Mouse (Mus musculus) intestine, embryonic 15.5 days (tissue): ENCODE results near the gene Mymk. TPM values are rescaled to one million over a fixed set of nuclear protein-coding genes. Genes with fewer than 3 reads are reported as not detected.
A peak's percentile ranks its signal among the peaks of the same experiment; 100 is the strongest.

Source experiments
- ATAC-seq: fragments of 200-750 bp; cut with Nextera tagmentation; 2 replicates; pipeline ENCODE4 v1.8.0; 2017; ENCODE audit warnings: moderate TSS enrichment, moderate library complexity
- H3K27ac ChIP-seq: fragments of 300-500 bp; sonication (generic); 2 replicates; pipeline ENCODE4 v1.5.1; 2015; ENCODE audit warnings: mild to moderate bottlenecking, inconsistent platforms
- H3K27me3 ChIP-seq: fragments of 300-500 bp; sonication (generic); replicated peaks from 2 replicates; pipeline ENCODE4 v1.6.1; 2015; ENCODE audit warnings: inconsistent platforms
- H3K36me3 ChIP-seq: fragments of 300-500 bp; sonication (generic); 2 replicates; pipeline ENCODE4 v1.6.1; 2015; ENCODE audit warnings: inconsistent platforms
- H3K4me1 ChIP-seq: fragments of 300-500 bp; sonication (generic); replicated peaks from 2 replicates; pipeline ENCODE4 v1.6.1; 2015; ENCODE audit warnings: inconsistent platforms
- H3K4me2 ChIP-seq: fragments of 300-500 bp; sonication (generic); replicated peaks from 2 replicates; pipeline ENCODE4 v1.6.1; 2015; ENCODE audit warnings: mild to moderate bottlenecking, inconsistent platforms
- H3K4me3 ChIP-seq: fragments of 300-500 bp; sonication (generic); replicated peaks from 2 replicates; pipeline ENCODE4 v1.5.1; 2015; ENCODE audit warnings: inconsistent platforms
- H3K9ac ChIP-seq: fragments of 300-500 bp; sonication (generic); 2 replicates; pipeline ENCODE4 v1.6.1; 2015; ENCODE audit warnings: inconsistent platforms
- H3K9me3 ChIP-seq: fragments of 300-500 bp; sonication (generic); 2 replicates; pipeline ENCODE4 v1.6.1; 2016; ENCODE audit warnings: inconsistent platforms
- WGBS: fragments of 180-500 bp; shearing (Covaris S2); methylation state at CpG from one replicate; pipeline ENCODE4 v1.1.7; 2015; 5-methylcytosine and 5-hydroxymethylcytosine counted together
- polyA plus RNA-seq: library from polyadenylated mRNA; unstranded; fragments of >200 nt; fragmentation: Nextera tagmentation; extraction: Ambion mirVana; gene quantifications from 2 replicates; pipeline ENCODE4 v1.2.1, GENCODE M21; 2015

The Mymk gene
- polyA plus RNA-seq, 1 experiment from 2014 or later, result 0.24 TPM

DNA sequence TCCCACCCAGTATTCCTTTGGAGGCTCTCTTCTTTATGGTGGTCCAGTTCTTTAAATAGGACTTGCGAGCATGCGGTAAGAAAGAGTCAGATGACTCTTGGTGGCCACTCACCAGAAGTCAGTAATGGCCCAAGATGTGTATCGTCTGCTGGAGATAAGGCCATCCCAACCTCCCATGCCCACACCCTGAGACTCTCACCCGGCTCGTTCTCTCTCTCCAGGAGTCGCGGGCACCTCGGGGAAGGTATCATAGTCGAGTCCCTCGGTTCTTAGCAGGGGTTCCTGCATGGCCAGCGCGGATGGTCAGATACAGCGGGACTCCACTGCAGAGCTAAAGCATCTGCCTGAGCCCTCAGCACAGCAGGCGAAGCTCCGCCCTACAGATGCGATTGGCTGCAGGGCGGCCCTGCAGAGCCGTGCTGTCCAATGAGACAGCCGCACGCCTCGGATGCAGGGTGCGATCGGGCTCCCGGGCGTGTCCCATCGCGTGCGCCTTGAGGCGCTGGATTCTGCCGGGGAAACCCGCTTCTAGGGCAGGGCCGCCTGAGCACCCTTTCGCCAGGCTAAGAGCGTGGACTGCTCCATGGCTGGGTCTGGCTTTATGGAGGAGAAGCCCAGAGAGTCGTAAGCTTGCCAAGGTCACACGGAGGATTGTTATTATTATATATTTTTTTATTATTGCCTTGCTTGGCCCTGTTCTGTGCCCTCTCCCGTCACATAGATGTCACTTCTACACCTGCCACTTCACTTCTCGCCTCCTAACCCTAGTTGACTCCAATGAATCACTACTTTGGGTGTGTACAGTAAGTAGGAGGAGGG is 44.2 kb downstream of the Mymk start, which contains the start of gene Slc2a6:
Gene Slc2a6, minus strand, starts transcription at position 381 of the 819 bp plus-strand sequence.
- H3K4me3 ChIP-seq, result peak within 1 kb of the TSS; percentile 18
- peak; percentile 99 for ATAC-seq
- H3K27ac ChIP-seq, result no peak within 1 kb of the TSS
- H3K36me3 ChIP-seq, result no peaks in the 10 kb centered on the region
- H3K4me2 ChIP-seq, result peak within 1 kb of the TSS; percentile 59
- H3K9ac ChIP-seq, result peak within 1 kb of the TSS; percentile 23; the same call in 1 of the 2 replicates
- WGBS, result 3% methylated on average over 38 of the region's 38 CpGs
- peaks cover 6% of the 10 kb centered on the region; the same call in 1 of the 2 replicates for H3K27me3 ChIP-seq
- H3K9me3 ChIP-seq, result no peaks in the 10 kb centered on the region
- H3K4me1 ChIP-seq, result peaks cover 5% of the 10 kb centered on the region

DNA sequence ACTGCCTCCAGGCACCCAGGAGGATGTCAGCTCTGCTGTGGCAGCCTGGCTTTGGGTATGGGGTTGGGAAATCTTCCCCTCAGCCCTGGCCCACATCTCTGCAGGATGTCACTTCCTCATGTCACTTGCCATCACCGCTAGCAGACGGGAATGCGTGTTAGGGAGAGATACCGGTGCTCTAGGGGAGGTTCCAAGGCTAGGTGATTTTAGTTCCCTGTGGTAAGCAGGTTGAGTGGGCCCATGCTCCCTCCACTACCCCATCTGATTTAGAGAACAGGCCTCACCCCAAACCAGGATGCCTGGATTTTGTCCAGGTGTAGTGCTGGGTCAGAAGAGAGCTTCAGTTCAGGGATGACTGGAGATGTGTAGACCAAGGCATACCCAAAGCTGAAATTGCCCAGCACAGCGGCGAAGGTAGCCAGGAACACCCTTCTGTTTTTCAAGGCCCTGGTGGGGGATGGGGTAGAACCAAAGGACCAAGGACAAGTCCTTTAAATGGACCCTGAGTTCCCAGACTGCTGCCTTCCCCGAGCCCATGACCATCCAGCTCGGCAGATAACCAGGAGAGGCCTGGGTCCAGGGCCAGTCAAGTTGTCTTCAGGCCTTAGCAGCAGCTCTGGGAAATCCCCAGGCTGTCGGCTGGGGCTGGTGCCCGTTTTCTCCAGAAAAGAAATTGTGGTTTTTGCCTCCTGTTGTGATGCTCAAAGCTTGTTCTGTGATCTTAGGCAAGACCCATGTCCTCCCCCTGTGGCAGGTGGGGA is 44.9 kb downstream of the Mymk start:
- H3K4me2 ChIP-seq, result peak overlapping the region; percentile 59; the same call in 1 of the 2 replicates
- H3K27me3 ChIP-seq, result peaks cover 6% of the 10 kb centered on the region; the same call in 1 of the 2 replicates
- no peak for ATAC-seq
- peaks cover 5% of the 10 kb centered on the region for H3K4me1 ChIP-seq
- no peak overlapping the region for H3K9ac ChIP-seq
- no peak overlapping the region for H3K4me3 ChIP-seq
- no peaks in the 10 kb centered on the region for H3K9me3 ChIP-seq
- 69% methylated on average over 10 of the region's 10 CpGs for WGBS
- no peaks in the 10 kb centered on the region for H3K36me3 ChIP-seq
- no peak overlapping the region for H3K27ac ChIP-seq

DNA sequence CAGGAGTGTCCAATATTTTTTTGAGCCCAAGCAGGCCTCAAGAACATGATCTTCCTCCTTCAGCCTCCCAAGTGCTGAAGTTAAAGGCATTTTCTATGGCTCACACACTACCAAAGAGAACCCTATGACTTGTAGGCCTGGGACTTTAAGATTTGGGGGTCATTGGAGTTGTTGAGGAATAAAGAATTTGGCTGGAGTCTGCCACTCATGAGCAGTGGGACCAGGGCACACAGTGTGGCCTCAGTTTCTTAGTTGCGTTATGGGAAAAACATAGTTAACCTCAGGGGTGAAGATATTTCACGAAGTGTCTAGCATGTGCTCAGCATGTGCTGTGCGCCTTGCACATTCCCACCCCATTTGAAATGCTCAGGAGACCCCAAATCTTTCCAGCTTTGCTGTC is 45.6 kb downstream of the Mymk start:
- H3K9ac ChIP-seq, result no peak overlapping the region
- H3K27me3 ChIP-seq, result peaks cover 6% of the 10 kb centered on the region; the same call in 1 of the 2 replicates
- H3K4me2 ChIP-seq, result no peak overlapping the region
- H3K36me3 ChIP-seq, result no peaks in the 10 kb centered on the region
- no peak overlapping the region for H3K27ac ChIP-seq
- WGBS, result 91% methylated on average over 3 of the region's 3 CpGs
- H3K9me3 ChIP-seq, result no peaks in the 10 kb centered on the region
- peaks cover 5% of the 10 kb centered on the region for H3K4me1 ChIP-seq
- no peak for ATAC-seq
- no peak overlapping the region for H3K4me3 ChIP-seq

DNA sequence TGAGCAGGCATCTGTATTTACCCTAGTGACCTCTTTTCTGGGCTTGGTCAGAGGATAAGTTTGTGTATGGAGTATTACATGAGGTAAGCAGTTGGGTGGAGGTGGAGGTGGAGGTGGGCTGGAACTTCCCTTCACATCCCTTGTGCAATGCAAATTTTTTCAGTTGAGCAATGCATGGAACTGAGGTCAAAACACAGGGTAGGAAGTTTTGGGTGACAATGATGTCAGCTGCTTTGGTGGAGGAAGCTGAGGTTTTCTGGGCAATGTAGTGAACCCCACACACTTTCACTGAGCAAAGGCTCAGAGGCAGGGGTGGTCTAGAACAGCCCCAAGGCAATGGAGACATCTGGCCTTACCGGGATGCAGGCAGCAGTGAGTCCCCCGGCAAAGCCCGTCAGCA is 46.4 kb downstream of the Mymk start:
- Histone ChIP-seq H3K9ac (no peak overlapping the region), H3K4me2 (no peak overlapping the region), H3K36me3 (no peaks in the 10 kb centered on the region), H3K4me3 (no peak overlapping the region), H3K27me3 (peaks cover 6% of the 10 kb centered on the region; the same call in 1 of the 2 replicates), H3K9me3 (no peaks in the 10 kb centered on the region), H3K27ac (no peak overlapping the region), H3K4me1 (peaks cover 5% of the 10 kb centered on the region)
- no peak for ATAC-seq
- WGBS, result 83% methylated on average over 3 of the region's 3 CpGs

DNA sequence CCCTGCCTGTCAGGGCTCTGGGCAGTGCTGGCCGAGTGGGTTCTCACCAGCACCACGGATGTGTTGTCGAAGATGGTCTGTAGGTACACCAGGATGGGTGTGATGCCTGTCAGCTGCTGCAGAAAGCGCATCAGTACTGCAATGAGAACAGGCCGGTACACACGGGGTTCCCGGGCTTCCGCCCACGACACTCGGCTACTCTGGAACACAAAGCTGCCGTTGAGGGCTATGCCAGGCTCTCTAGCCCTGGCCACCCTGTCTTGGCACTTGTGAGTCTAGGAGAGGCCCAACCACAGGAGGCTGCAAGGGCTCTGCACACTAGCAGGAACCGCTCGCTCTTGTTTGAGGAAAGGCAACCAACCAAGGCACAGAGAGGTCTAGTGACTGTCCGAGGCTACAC is 47.8 kb downstream of the Mymk start:
- H3K4me2 ChIP-seq, result no peak overlapping the region
- 75% methylated on average over 14 of the region's 14 CpGs for WGBS
- no peak overlapping the region for H3K27ac ChIP-seq
- peaks cover 2% of the 10 kb centered on the region; the same call in 1 of the 2 replicates for H3K36me3 ChIP-seq
- H3K9me3 ChIP-seq, result no peaks in the 10 kb centered on the region
- H3K27me3 ChIP-seq, result peaks cover 3% of the 10 kb centered on the region; the same call in 1 of the 2 replicates
- ATAC-seq, result no peak
- H3K4me3 ChIP-seq, result no peak overlapping the region
- peaks cover 5% of the 10 kb centered on the region for H3K4me1 ChIP-seq
- H3K9ac ChIP-seq, result no peak overlapping the region; the same call in 1 of the 2 replicates

DNA sequence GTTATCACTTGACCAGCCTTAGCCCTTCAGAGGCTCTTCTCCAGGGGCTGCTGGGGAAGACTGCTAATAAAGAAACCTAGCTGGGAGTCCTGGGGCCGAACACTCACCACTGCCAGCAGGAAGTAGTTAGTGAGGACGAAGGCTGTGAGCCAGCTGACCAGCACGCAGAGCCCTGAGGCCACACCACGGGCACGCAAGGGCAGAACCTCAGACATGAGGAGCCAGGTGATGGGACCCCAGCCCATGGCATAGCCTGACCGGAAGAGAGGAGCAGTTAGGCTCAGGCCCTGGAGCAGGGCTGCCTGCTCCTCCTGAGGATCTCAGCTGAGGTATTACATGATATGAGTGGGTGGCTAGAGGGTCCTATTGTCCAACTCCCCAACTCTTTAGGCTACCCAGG is 49.4 kb downstream of the Mymk start:
- H3K4me2 ChIP-seq, result no peak overlapping the region
- H3K36me3 ChIP-seq, result peaks cover 10% of the 10 kb centered on the region
- ATAC-seq, result no peak; the same call in 1 of the 2 replicates
- no peaks in the 10 kb centered on the region for H3K9me3 ChIP-seq
- H3K27ac ChIP-seq, result no peak overlapping the region
- H3K4me1 ChIP-seq, result no peaks in the 10 kb centered on the region
- WGBS, result 80% methylated on average over 6 of the region's 6 CpGs
- no peaks in the 10 kb centered on the region for H3K27me3 ChIP-seq
- no peak overlapping the region for H3K9ac ChIP-seq
- no peak overlapping the region for H3K4me3 ChIP-seq

DNA sequence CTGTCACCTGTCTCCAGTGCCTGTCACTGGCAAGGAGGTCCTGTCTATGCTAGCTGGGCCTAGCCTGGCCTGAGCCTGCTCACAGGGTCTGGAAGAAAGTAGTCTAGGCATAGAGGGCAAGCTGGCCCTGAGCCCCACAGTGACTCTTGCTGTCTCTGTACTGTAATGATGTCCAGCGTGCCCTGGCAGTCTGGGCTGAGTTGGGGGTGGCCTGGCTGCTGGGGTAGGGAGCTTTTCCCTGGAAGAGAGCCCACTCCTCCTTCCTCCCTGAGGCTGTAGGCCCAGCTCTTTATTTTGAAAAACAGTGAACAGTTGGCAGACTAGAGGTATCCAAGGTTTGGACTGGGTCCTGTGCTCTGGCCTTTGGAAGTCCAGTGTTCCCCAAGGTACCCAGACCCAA is 50.9 kb downstream of the Mymk start:
- ATAC-seq, result no peak
- 96% methylated on average over 1 of the region's 1 CpGs for WGBS
- H3K27me3 ChIP-seq, result no peaks in the 10 kb centered on the region

DNA sequence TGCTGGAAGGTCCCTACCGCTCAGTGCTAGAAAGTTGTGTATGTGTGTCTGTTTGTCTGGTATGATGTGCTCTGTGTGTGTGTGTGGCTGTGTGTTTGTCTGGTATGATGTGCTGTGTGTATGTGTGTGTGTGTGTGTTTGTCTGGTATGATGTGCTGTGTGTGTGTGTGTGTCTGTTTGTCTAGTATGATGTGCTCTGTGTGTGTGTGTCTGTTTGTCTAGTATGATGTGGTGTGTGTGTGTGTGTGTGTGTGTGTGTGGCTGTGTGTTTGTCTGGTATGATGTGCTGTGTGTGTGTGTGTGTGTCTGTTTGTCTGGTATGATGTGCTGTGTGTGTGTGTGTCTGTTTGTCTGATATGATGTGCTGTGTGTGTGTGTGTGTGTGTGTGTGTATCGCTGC is 52.4 kb downstream of the Mymk start:
- WGBS, result 92% methylated on average over 2 of the region's 2 CpGs
- H3K27me3 ChIP-seq, result no peaks in the 10 kb centered on the region
- no peak overlapping the region for H3K4me3 ChIP-seq
- H3K36me3 ChIP-seq, result peaks cover 33% of the 10 kb centered on the region
- no peaks in the 10 kb centered on the region for H3K9me3 ChIP-seq
- no peak overlapping the region for H3K27ac ChIP-seq
- ATAC-seq, result no peak
- no peak overlapping the region for H3K4me2 ChIP-seq
- H3K4me1 ChIP-seq, result no peaks in the 10 kb centered on the region
- no peak overlapping the region for H3K9ac ChIP-seq

More for the DNA sequence above, 50.9 kb downstream of the Mymk start:
- Histone ChIP-seq H3K4me1 (no peaks in the 10 kb centered on the region), H3K9ac (no peak overlapping the region), H3K9me3 (no peaks in the 10 kb centered on the region), H3K4me2 (no peak overlapping the region), H3K36me3 (peaks cover 17% of the 10 kb centered on the region), H3K4me3 (no peak overlapping the region), H3K27ac (no peak overlapping the region)

DNA sequence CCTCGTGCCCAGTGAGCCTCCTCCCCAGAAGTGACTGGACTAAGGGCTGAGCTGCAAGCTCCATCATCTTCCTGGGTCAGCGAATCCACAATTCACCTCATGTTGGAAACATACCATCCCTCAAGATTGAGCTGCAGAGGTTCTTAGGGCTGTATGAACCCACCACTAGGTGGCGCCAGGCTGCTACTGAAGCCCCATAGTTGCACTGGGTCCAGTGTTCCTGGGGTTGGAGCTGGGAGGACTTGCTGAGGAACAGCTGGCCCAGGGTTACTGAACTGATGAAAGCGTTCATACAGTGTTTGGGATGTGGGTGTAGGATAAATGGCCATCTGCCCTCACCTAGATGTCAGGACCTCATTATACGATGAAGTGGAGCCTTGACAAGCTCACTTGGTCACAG is 54.2 kb downstream of the Mymk start:
- H3K36me3 ChIP-seq, result peaks cover 41% of the 10 kb centered on the region
- 0 out of 2 replicates have a peak, but pooled peaks have one; percentile 60 for ATAC-seq
- no peak overlapping the region for H3K4me2 ChIP-seq

More for the DNA sequence above, 54.2 kb downstream of the Mymk start:
- no peak overlapping the region for H3K27ac ChIP-seq
- H3K9me3 ChIP-seq, result no peaks in the 10 kb centered on the region
- no peak overlapping the region for H3K4me3 ChIP-seq
- no peaks in the 10 kb centered on the region for H3K4me1 ChIP-seq
- no peaks in the 10 kb centered on the region for H3K27me3 ChIP-seq
- WGBS, result 49% methylated on average over 5 of the region's 5 CpGs
- H3K9ac ChIP-seq, result no peak overlapping the region

Other genes starting within 250 kb of the Mymk start
- 0.15 TPM in 1 of 2 replicates, not detected in the other for gene Abo, start 207.2 kb downstream of the Mymk start, polyA plus RNA-seq
- 23.0 and 24.5 TPM in 2 replicates for gene Surf6, start 169.3 kb downstream of the Mymk start, polyA plus RNA-seq
- 39.0 and 40.6 TPM in 2 replicates for gene Med22, start 161.5 kb downstream of the Mymk start, polyA plus RNA-seq
- gene Rpl7a, start 161.4 kb downstream of the Mymk start, polyA plus RNA-seq, result 631 and 647 TPM in 2 replicates
- gene Surf2, start 155.8 kb downstream of the Mymk start, polyA plus RNA-seq, result 41.6 and 42.9 TPM in 2 replicates
- gene Surf1, start 155.6 kb downstream of the Mymk start, polyA plus RNA-seq, result 68.7 and 69.3 TPM in 2 replicates
- 241 and 252 TPM in 2 replicates for gene Surf4, start 138.3 kb downstream of the Mymk start, polyA plus RNA-seq
- 0.33 TPM in 1 of 2 replicates, not detected in the other for gene Stkld1, start 138.1 kb downstream of the Mymk start, polyA plus RNA-seq
- gene Rexo4, start 107.8 kb downstream of the Mymk start, polyA plus RNA-seq, result 45.2 TPM in 2 replicates
- 0.25 and 0.28 TPM in 2 replicates for gene Adamts13, start 98.8 kb downstream of the Mymk start, polyA plus RNA-seq
- 49.0 and 60.5 TPM in 2 replicates for gene Cacfd1, start 62.3 kb downstream of the Mymk start, polyA plus RNA-seq
- 0.97 and 1.3 TPM in 2 replicates for gene Slc2a6, start 44.2 kb downstream of the Mymk start, polyA plus RNA-seq
- 2.0 and 2.2 TPM in 2 replicates for gene Adamtsl2, start 7.2 kb upstream of the Mymk start, polyA plus RNA-seq
- gene Fam163b, start 70.3 kb upstream of the Mymk start, polyA plus RNA-seq, result 0.21 and 0.26 TPM in 2 replicates
- 3.9 and 5.4 TPM in 2 replicates for gene Dbh, start 93.1 kb upstream of the Mymk start, polyA plus RNA-seq
- gene Sardh, start 176.2 kb upstream of the Mymk start, polyA plus RNA-seq, result 9.5 and 9.6 TPM in 2 replicates